Mouse (Mus musculus): ENCODE results near the gene Ugt1a6a. TPM values are rescaled to one million over a fixed set of nuclear protein-coding genes. Genes with fewer than 3 reads are reported as not detected.
"Not testable (repeated sequence)": the region's sequence is repeated elsewhere in the genome, so short reads cannot be mapped to it uniquely, and the experiment has no call there.

Gene Ugt1a6a
- polyA plus RNA-seq, 1 experiment from 2014 or later: 35.4 TPM

GRCm38 (mm10) chr1:88129091-88129490 is 5.5 kb upstream of the Ugt1a6a start:
- not testable (repeated sequence) for H3K36me3 ChIP-seq (ENCODE audit: control insufficient read depth, insufficient read depth, low read length); H3K27ac ChIP-seq (ENCODE audit: low read length); ATAC-seq (ENCODE audit: insufficient read depth, low FRiP score); H3K9ac ChIP-seq (ENCODE audit: low read length); H3K4me2 ChIP-seq (ENCODE audit: low read depth, low read length); H3K9me3 ChIP-seq (replicated peaks; ENCODE audit: control insufficient read depth, low read length); H3K4me1 ChIP-seq (ENCODE audit: control insufficient read depth, insufficient read depth, low read length); H3K27me3 ChIP-seq (ENCODE audit: control insufficient read depth, insufficient read depth, low read length); H3K4me3 ChIP-seq (replicated peaks; ENCODE audit: low read length)
- 80% methylated on average over 2 of the region's 2 CpGs for WGBS

GRCm38 (mm10) chr1:88130223-88130622 is 4.4 kb upstream of the Ugt1a6a start:
- not testable (repeated sequence) for H3K27ac ChIP-seq (ENCODE audit: low read length); ATAC-seq (ENCODE audit: insufficient read depth, low FRiP score); H3K36me3 ChIP-seq (ENCODE audit: control insufficient read depth, insufficient read depth, low read length); H3K27me3 ChIP-seq (ENCODE audit: control insufficient read depth, insufficient read depth, low read length); H3K9me3 ChIP-seq (replicated peaks; ENCODE audit: control insufficient read depth, low read length); H3K4me3 ChIP-seq (replicated peaks; ENCODE audit: low read length); H3K4me1 ChIP-seq (ENCODE audit: control insufficient read depth, insufficient read depth, low read length); H3K4me2 ChIP-seq (ENCODE audit: low read depth, low read length); H3K9ac ChIP-seq (ENCODE audit: low read length)
- WGBS: 58% methylated on average over 1 of the region's 1 CpGs

GRCm38 (mm10) chr1:88133908-88134456 is 627 bp upstream of the Ugt1a6a start:
- Histone ChIP-seq H3K4me2 (ENCODE audit: low read depth, low read length) (no peak overlapping the region), H3K4me3 (replicated peaks; ENCODE audit: low read length) (no peak overlapping the region), H3K9me3 (replicated peaks; ENCODE audit: control insufficient read depth, low read length) (no peaks in the 10 kb centered on the region), H3K4me1 (ENCODE audit: control insufficient read depth, insufficient read depth, low read length) (no peaks in the 10 kb centered on the region), H3K27me3 (ENCODE audit: control insufficient read depth, insufficient read depth, low read length) (no peaks in the 10 kb centered on the region), H3K27ac (ENCODE audit: low read length) (peak overlapping the region; percentile 73), H3K36me3 (ENCODE audit: control insufficient read depth, insufficient read depth, low read length) (no peaks in the 10 kb centered on the region), H3K9ac (ENCODE audit: low read length) (no peak overlapping the region)
- WGBS: 55% methylated on average over 3 of the region's 3 CpGs
- peak; percentile 27; the same call in 1 of the 2 replicates for ATAC-seq (ENCODE audit: insufficient read depth, low FRiP score)

- H3K27ac ChIP-seq (ENCODE audit: low read length); ATAC-seq (ENCODE audit: insufficient read depth, low FRiP score); H3K9ac ChIP-seq (ENCODE audit: low read length); H3K4me1 ChIP-seq (ENCODE audit: control insufficient read depth, insufficient read depth, low read length); H3K27me3 ChIP-seq (ENCODE audit: control insufficient read depth, insufficient read depth, low read length); H3K9me3 ChIP-seq (replicated peaks; ENCODE audit: control insufficient read depth, low read length); H3K36me3 ChIP-seq (ENCODE audit: control insufficient read depth, insufficient read depth, low read length): not testable (repeated sequence)
- peak overlapping the region; percentile 20; the same call in 1 of the 2 replicates for H3K4me2 ChIP-seq (ENCODE audit: low read depth, low read length)
- 73% methylated on average over 5 of the region's 6 CpGs for WGBS
- H3K4me3 ChIP-seq (replicated peaks; ENCODE audit: low read length): peak overlapping the region; percentile 4
Observed at GRCm38 (mm10) chr1:88135229-88135904, 758 bp downstream of the Ugt1a6a start.

GRCm38 (mm10) chr1:88136646-88137045 is 2.0 kb downstream of the Ugt1a6a start:
- ATAC-seq (ENCODE audit: insufficient read depth, low FRiP score): no peak
- Histone ChIP-seq H3K9ac (ENCODE audit: low read length) (no peak overlapping the region), H3K27me3 (ENCODE audit: control insufficient read depth, insufficient read depth, low read length) (no peaks in the 10 kb centered on the region), H3K4me1 (ENCODE audit: control insufficient read depth, insufficient read depth, low read length) (no peaks in the 10 kb centered on the region), H3K36me3 (ENCODE audit: control insufficient read depth, insufficient read depth, low read length) (no peaks in the 10 kb centered on the region), H3K27ac (ENCODE audit: low read length) (no peak overlapping the region), H3K9me3 (replicated peaks; ENCODE audit: control insufficient read depth, low read length) (no peaks in the 10 kb centered on the region), H3K4me2 (ENCODE audit: low read depth, low read length) (no peak overlapping the region), H3K4me3 (replicated peaks; ENCODE audit: low read length) (no peak overlapping the region)
- WGBS: 54% methylated on average over 2 of the region's 2 CpGs

- Histone ChIP-seq H3K36me3 (ENCODE audit: control insufficient read depth, insufficient read depth, low read length) (no peaks in the 10 kb centered on the region), H3K27me3 (ENCODE audit: control insufficient read depth, insufficient read depth, low read length) (no peaks in the 10 kb centered on the region), H3K4me1 (ENCODE audit: control insufficient read depth, insufficient read depth, low read length) (no peaks in the 10 kb centered on the region), H3K27ac (ENCODE audit: low read length) (no peak overlapping the region), H3K4me2 (ENCODE audit: low read depth, low read length) (no peak overlapping the region), H3K9me3 (replicated peaks; ENCODE audit: control insufficient read depth, low read length) (no peaks in the 10 kb centered on the region), H3K4me3 (replicated peaks; ENCODE audit: low read length) (no peak overlapping the region), H3K9ac (ENCODE audit: low read length) (no peak overlapping the region)
- no peak for ATAC-seq (ENCODE audit: insufficient read depth, low FRiP score)
- 83% methylated on average over 3 of the region's 3 CpGs for WGBS
Observed at GRCm38 (mm10) chr1:88137264-88137663, 2.7 kb downstream of the Ugt1a6a start.

GRCm38 (mm10) chr1:88138145-88138544 is 3.5 kb downstream of the Ugt1a6a start:
- ATAC-seq (ENCODE audit: insufficient read depth, low FRiP score): no peak
- WGBS: 62% methylated on average over 1 of the region's 1 CpGs
- no peak overlapping the region for H3K4me2 ChIP-seq (ENCODE audit: low read depth, low read length)
- H3K4me1 ChIP-seq (ENCODE audit: control insufficient read depth, insufficient read depth, low read length): no peaks in the 10 kb centered on the region
- no peak overlapping the region for H3K27ac ChIP-seq (ENCODE audit: low read length)
- H3K36me3 ChIP-seq (ENCODE audit: control insufficient read depth, insufficient read depth, low read length): no peaks in the 10 kb centered on the region
- H3K9me3 ChIP-seq (replicated peaks; ENCODE audit: control insufficient read depth, low read length): no peaks in the 10 kb centered on the region
- H3K4me3 ChIP-seq (replicated peaks; ENCODE audit: low read length): no peak overlapping the region
- H3K9ac ChIP-seq (ENCODE audit: low read length): no peak overlapping the region
- no peaks in the 10 kb centered on the region for H3K27me3 ChIP-seq (ENCODE audit: control insufficient read depth, insufficient read depth, low read length)

- not testable (repeated sequence) for H3K36me3 ChIP-seq (ENCODE audit: control insufficient read depth, insufficient read depth, low read length); H3K9me3 ChIP-seq (replicated peaks; ENCODE audit: control insufficient read depth, low read length); H3K9ac ChIP-seq (ENCODE audit: low read length); H3K4me1 ChIP-seq (ENCODE audit: control insufficient read depth, insufficient read depth, low read length); H3K4me2 ChIP-seq (ENCODE audit: low read depth, low read length); H3K4me3 ChIP-seq (replicated peaks; ENCODE audit: low read length); H3K27me3 ChIP-seq (ENCODE audit: control insufficient read depth, insufficient read depth, low read length); H3K27ac ChIP-seq (ENCODE audit: low read length)
- peak; percentile 82 for ATAC-seq (ENCODE audit: insufficient read depth, low FRiP score)
- whole genome bisulfite sequencing: 65% methylated on average over 1 of the region's 1 CpGs
Observed at GRCm38 (mm10) chr1:88140492-88140891, 5.9 kb downstream of the Ugt1a6a start.

- 2% methylated on average over 5 of the region's 5 CpGs for WGBS
Observed at GRCm38 (mm10) chr1:88143966-88144675, 9.5 kb downstream of the Ugt1a6a start.

More at GRCm38 (mm10) chr1:88143966-88144675, 9.5 kb downstream of the Ugt1a6a start:
- H3K4me1 ChIP-seq (ENCODE audit: control insufficient read depth, insufficient read depth, low read length); H3K27me3 ChIP-seq (ENCODE audit: control insufficient read depth, insufficient read depth, low read length); ATAC-seq (ENCODE audit: insufficient read depth, low FRiP score); H3K9ac ChIP-seq (ENCODE audit: low read length); H3K27ac ChIP-seq (ENCODE audit: low read length); H3K4me2 ChIP-seq (ENCODE audit: low read depth, low read length); H3K9me3 ChIP-seq (replicated peaks; ENCODE audit: control insufficient read depth, low read length); H3K36me3 ChIP-seq (ENCODE audit: control insufficient read depth, insufficient read depth, low read length); H3K4me3 ChIP-seq (replicated peaks; ENCODE audit: low read length): not testable (repeated sequence)

Measured in stomach, embryonic 16.5 days (tissue).